Mouse (Mus musculus) thymus, adult 2 months (tissue): ENCODE data around the gene Psma6. TPM values are rescaled to one million over a fixed set of nuclear protein-coding genes. Genes with fewer than 3 reads are reported as not detected.

ENCODE experiments used
- DNase-seq: peaks from one replicate; pipeline ENCODE4 v3.0.0; 2021
- H3K27ac ChIP-seq: fragments of 200-500 bp; 2 replicates; pipeline ENCODE4 v1.5.1; 2012; ENCODE audit warnings: low read length, control low read depth; ENCODE audit not compliant: control insufficient read depth, insufficient read depth
- H3K27me3 ChIP-seq: fragments of 200-500 bp; 2 replicates; pipeline ENCODE4 v1.6.1; 2012; ENCODE audit warnings: mild to moderate bottlenecking, low read length, moderate library complexity, mixed read lengths; ENCODE audit not compliant: control insufficient read depth, insufficient read depth
- H3K36me3 ChIP-seq: fragments of 200-500 bp; 2 replicates; pipeline ENCODE4 v1.6.1; 2012; ENCODE audit warnings: mild to moderate bottlenecking, low read length, moderate library complexity; ENCODE audit not compliant: control insufficient read depth, insufficient read depth
- H3K4me1 ChIP-seq: fragments of 200-500 bp; replicated peaks from 2 replicates; pipeline ENCODE4 v1.6.1; 2012; ENCODE audit warnings: low read length; ENCODE audit not compliant: control insufficient read depth, insufficient read depth
- H3K4me3 ChIP-seq: fragments of 200-500 bp; 2 replicates; pipeline ENCODE4 v1.5.1; 2012; ENCODE audit warnings: mild to moderate bottlenecking, low read length, control low read depth, moderate library complexity; ENCODE audit not compliant: control insufficient read depth, insufficient read depth
- CTCF ChIP-seq: fragments of 200-500 bp; IDR thresholded peaks from 2 replicates; pipeline ENCODE4 v1.5.1; 2012; ENCODE audit warnings: mild to moderate bottlenecking, control low read depth, low read length, moderate library complexity, borderline replicate concordance; ENCODE audit not compliant: control insufficient read depth, poor library complexity, insufficient read depth; ENCODE audit errors: extremely low read depth
- POLR2A ChIP-seq: fragments of 200-500 bp; IDR thresholded peaks from 2 replicates; pipeline ENCODE4 v1.6.1; 2012; ENCODE audit warnings: mild to moderate bottlenecking, low read length, control low read depth, moderate library complexity; ENCODE audit not compliant: control insufficient read depth, poor library complexity, insufficient read depth; ENCODE audit errors: extremely low read depth
- WGBS: fragments of 180-500 bp; shearing (Covaris S2); methylation state at CpG from one replicate; pipeline ENCODE4 v1.1.7; 2018; 5-methylcytosine and 5-hydroxymethylcytosine counted together
- polyA plus RNA-seq: library from polyadenylated mRNA; depleted of rRNA; stranded (reverse); fragments of >200 nt; gene quantifications from 2 replicates; pipeline ENCODE4 v1.2.3, GENCODE M21; 2012; rRNA removed

Psma6 gene
- polyA plus RNA-seq, 1 experiment = 92.3 TPM

- TF ChIP-seq CTCF = no peak
- TF ChIP-seq POLR2A = no peak
- Histone ChIP-seq H3K4me3 (peak overlapping the region; percentile 32), H3K36me3 (no peaks in the 10 kb centered on the region), H3K27ac (peak overlapping the region; percentile 95), H3K4me1 (peaks cover 67% of the 10 kb centered on the region), H3K27me3 (no peaks in the 10 kb centered on the region)
- DNase-seq = no peak
- WGBS = 15% methylated on average over 17 of the region's 17 CpGs
These were observed 81.5 kb downstream of the Psma6 start for GRCm38 (mm10) chr12:55465401-55465983.

- Histone ChIP-seq H3K4me1 (peaks cover 69% of the 10 kb centered on the region), H3K27me3 (no peaks in the 10 kb centered on the region), H3K36me3 (no peaks in the 10 kb centered on the region), H3K27ac (peak overlapping the region; percentile 95), H3K4me3 (no peak overlapping the region)
- TF ChIP-seq POLR2A (peak; percentile 25; the same call in 1 of the 2 replicates), CTCF (peak; percentile 41; the same call in 1 of the 2 replicates)
- DNase-seq = peak; percentile 84
- 22% methylated on average over 7 of the region's 7 CpGs for WGBS
These were observed 82.2 kb downstream of the Psma6 start for GRCm38 (mm10) chr12:55466088-55466701.

- H3K27me3 ChIP-seq = no peaks in the 10 kb centered on the region
- DNase-seq = no peak
- H3K4me3 ChIP-seq = no peak overlapping the region
- no peaks in the 10 kb centered on the region for H3K36me3 ChIP-seq
- no peak for TF ChIP-seq CTCF
- WGBS = 8% methylated on average over 5 of the region's 5 CpGs
- peak overlapping the region; percentile 89 for H3K27ac ChIP-seq
- peaks cover 69% of the 10 kb centered on the region for H3K4me1 ChIP-seq
These were observed 82.8 kb downstream of the Psma6 start for GRCm38 (mm10) chr12:55466816-55467215.

- H3K36me3 ChIP-seq = no peaks in the 10 kb centered on the region
- no peak overlapping the region for H3K27ac ChIP-seq
- WGBS = 93% methylated on average over 10 of the region's 10 CpGs
- H3K4me3 ChIP-seq = no peak overlapping the region
- no peak for TF ChIP-seq POLR2A
- TF ChIP-seq CTCF = no peak
- peaks cover 68% of the 10 kb centered on the region for H3K4me1 ChIP-seq
- H3K27me3 ChIP-seq = no peaks in the 10 kb centered on the region
- no peak for DNase-seq
These were observed 83.5 kb downstream of the Psma6 start for GRCm38 (mm10) chr12:55467331-55468180.

Other genes starting within 250 kb of the Psma6 start
- gene Srp54b, start 229.1 kb upstream of the Psma6 start, polyA plus RNA-seq = 31.2 and 32.2 TPM in 2 replicates
- not detected in 2 replicates for gene 1700047I17Rik2, start 184.6 kb upstream of the Psma6 start, polyA plus RNA-seq
- gene Srp54c, start 154.1 kb upstream of the Psma6 start, polyA plus RNA-seq = 8.0 and 8.1 TPM in 2 replicates
- 6.1 and 6.7 TPM in 2 replicates for gene 1110008L16Rik, start 84.6 kb upstream of the Psma6 start, polyA plus RNA-seq
- 3.6 and 3.9 TPM in 2 replicates for gene Ppp2r3c, start 81.2 kb upstream of the Psma6 start, polyA plus RNA-seq
- 613 and 674 TPM in 2 replicates for gene Nfkbia, start 108.4 kb downstream of the Psma6 start, polyA plus RNA-seq
- 0.09 and 0.11 TPM in 2 replicates for gene Aldoart2, start 181.0 kb downstream of the Psma6 start, polyA plus RNA-seq
- gene Insm2, start 215.2 kb downstream of the Psma6 start, polyA plus RNA-seq = 0.03 and 0.10 TPM in 2 replicates